Mouse (Mus musculus): ENCODE measurements around the gene Man1a.

GRCm38 (mm10) chr10:54017904-54018454 is 58.4 kb downstream of the Man1a start:
- TF ChIP-seq EP300 (IDR thresholded peaks at IDR 0.05; ENCODE audit: low read depth) (no peak), CTCF (IDR thresholded peaks at IDR 0.05; ENCODE audit: low read depth) (no peak)
